Mouse (Mus musculus): ENCODE results near the gene Syt17. TPM values are rescaled to one million over a fixed set of nuclear protein-coding genes. Genes with fewer than 3 reads are reported as not detected.

Gene Syt17
- total and polyA plus RNA-seq, 3 experiments: not detected

GRCm38 (mm10) chr7:118478835-118479312, 30.9 kb upstream of the Syt17 start:
- Histone ChIP-seq H3K79me2 (replicated peaks; ENCODE audit: control insufficient read depth, extremely low read depth, insufficient read depth, poor library complexity, severe bottlenecking) (no peaks in the 10 kb centered on the region), H3K27me3 (replicated peaks) (no peaks in the 10 kb centered on the region), H3K27ac (ENCODE audit: insufficient read depth, low read depth) (no peak overlapping the region), H3K4me3 (replicated peaks in 1 of 3; ENCODE audit: low read depth in 2 of 3, low read length in 2 of 3, poor library complexity in 1 of 3) (no peak overlapping the region), H3K4me2 (ENCODE audit: insufficient read depth, low read depth, poor library complexity, severe bottlenecking) (no peak overlapping the region), H3K36me3 (replicated peaks in 1 of 2; ENCODE audit: control insufficient read depth in 1 of 2, insufficient read depth in 1 of 2, low read length in 1 of 2) (no peaks in the 10 kb centered on the region), H3K9me3 (replicated peaks; ENCODE audit: low read length) (peaks cover 9% of the 10 kb centered on the region), H3K4me1 (ENCODE audit: control insufficient read depth in 1 of 2, insufficient read depth in 2 of 2) (peaks cover 26 to 54% of the 10 kb centered on the region in 2 experiments), H3K9ac (ENCODE audit: insufficient read depth, low read depth) (no peak overlapping the region)
- dilution Hi-C loops (cut with MboI; ENCODE audit: extremely low pct_ligation_motif_present, extremely low pct_unique_long_range_greater_than_20kb, low sequenced_read_pairs) (no loop called here), in situ Hi-C loops (cut with MboI; ENCODE audit: low pct_ligation_motif_present, low pct_unique_long_range_greater_than_20kb, low sequenced_read_pairs) (no loop called here)
- TF ChIP-seq USF1 (IDR thresholded peaks at IDR 0.05; ENCODE audit: low read depth, low read length): no peak
- no peak for TF ChIP-seq JUN (IDR thresholded peaks at IDR 0.05; ENCODE audit: insufficient read depth, low read depth, low read length)
- peak; percentile 42; the same call in 1 of the 2 replicates for TF ChIP-seq ETS1 (conservative IDR thresholded peaks at IDR 0.05; ENCODE audit: low read depth, low read length)
- no peak for TF ChIP-seq CHD1 (IDR thresholded peaks at IDR 0.05; ENCODE audit: low read depth, low read length)
- 0 out of 2 replicates have a peak, but pooled peaks have one; percentile 48 for TF ChIP-seq EP300 (IDR thresholded peaks at IDR 0.05; ENCODE audit: low read length)
- no peak for TF ChIP-seq TCF12 (IDR thresholded peaks at IDR 0.05; ENCODE audit: low read depth, low read length)
- TF ChIP-seq MAFK (IDR thresholded peaks at IDR 0.05; ENCODE audit: insufficient replicate concordance, low read length): no peak
- DNase-seq (ENCODE audit: extremely low read depth): peak; percentile 18

- Histone ChIP-seq H3K4me3 (replicated peaks in 1 of 3; ENCODE audit: low read depth in 2 of 3, low read length in 2 of 3, poor library complexity in 1 of 3) (no peak overlapping the region), H3K4me1 (ENCODE audit: control insufficient read depth in 1 of 2, insufficient read depth in 2 of 2) (peaks cover 9 to 32% of the 10 kb centered on the region in 2 experiments), H3K4me2 (ENCODE audit: insufficient read depth, low read depth, poor library complexity, severe bottlenecking) (no peak overlapping the region), H3K9me3 (replicated peaks; ENCODE audit: low read length) (peaks cover 14% of the 10 kb centered on the region), H3K79me2 (replicated peaks; ENCODE audit: control insufficient read depth, extremely low read depth, insufficient read depth, poor library complexity, severe bottlenecking) (no peaks in the 10 kb centered on the region), H3K9ac (ENCODE audit: insufficient read depth, low read depth) (no peak overlapping the region), H3K36me3 (replicated peaks in 1 of 2; ENCODE audit: control insufficient read depth in 1 of 2, insufficient read depth in 1 of 2, low read length in 1 of 2) (no peaks in the 10 kb centered on the region), H3K27ac (ENCODE audit: insufficient read depth, low read depth) (no peak overlapping the region), H3K27me3 (replicated peaks) (no peaks in the 10 kb centered on the region)
- in situ Hi-C loops (cut with MboI; ENCODE audit: low pct_ligation_motif_present, low pct_unique_long_range_greater_than_20kb, low sequenced_read_pairs): no loop called here
- no peak for DNase-seq (ENCODE audit: extremely low read depth)
- dilution Hi-C loops (cut with MboI; ENCODE audit: extremely low pct_ligation_motif_present, extremely low pct_unique_long_range_greater_than_20kb, low sequenced_read_pairs): no loop called here
- TF ChIP-seq POLR2A (IDR thresholded peaks at IDR 0.05; ENCODE audit: low read depth, low read length) (no peak), EP300 (IDR thresholded peaks at IDR 0.05; ENCODE audit: low read length) (no peak), ETS1 (conservative IDR thresholded peaks at IDR 0.05; ENCODE audit: low read depth, low read length) (no peak), TBP (conservative IDR thresholded peaks at IDR 0.05; ENCODE audit: low read depth, low read length) (no peak), KAT2A (IDR thresholded peaks at IDR 0.05; ENCODE audit: insufficient replicate concordance, low read length) (no peak), NELFE (IDR thresholded peaks at IDR 0.05; ENCODE audit: low read depth, low read length) (no peak), SMC3 (IDR thresholded peaks at IDR 0.05; ENCODE audit: low read depth, low read length) (no peak), PAX5 (IDR thresholded peaks at IDR 0.05; ENCODE audit: low read length) (no peak), UBTF (IDR thresholded peaks at IDR 0.05; ENCODE audit: low read depth, low read length) (no peak), USF1 (IDR thresholded peaks at IDR 0.05; ENCODE audit: low read depth, low read length) (no peak), JUN (IDR thresholded peaks at IDR 0.05; ENCODE audit: insufficient read depth, low read depth, low read length) (no peak), RCOR1 (conservative IDR thresholded peaks at IDR 0.05; ENCODE audit: low read depth, low read length) (no peak)
Observed at GRCm38 (mm10) chr7:118476428-118476827, 28.4 kb upstream of the Syt17 start.
